Mouse (Mus musculus) embryo, embryonic 11 days (tissue): Measurements from ENCODE around the gene Dis3l.
"Not testable (repeated sequence)": the region's sequence is repeated elsewhere in the genome, so short reads cannot be mapped to it uniquely, and the experiment has no call there.

Experiments
- DNase-seq: peaks from one replicate; pipeline ENCODE4 v3.0.0-alpha.2; 2015

Dis3l gene

DNA sequence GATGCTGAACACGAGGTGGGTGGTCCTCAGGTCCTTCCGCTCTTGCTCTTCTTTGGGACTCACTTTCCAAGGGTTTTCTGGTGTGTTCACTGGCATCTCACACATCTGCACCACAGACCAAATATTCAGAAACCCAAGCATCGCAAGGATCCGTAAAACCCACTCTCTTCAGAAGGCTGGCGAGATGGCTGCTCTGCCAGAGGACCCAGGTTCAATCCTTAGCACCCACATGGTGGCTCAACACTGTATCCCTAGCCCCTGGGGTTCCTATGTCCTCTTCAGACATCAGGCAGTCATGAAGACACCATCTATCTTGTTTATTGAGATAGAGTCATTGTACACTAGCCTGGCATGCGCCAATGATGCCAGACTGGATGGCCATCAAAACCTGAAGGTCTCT lies 26.4 kb downstream of the Dis3l start:
- DNase-seq = no peak

DNA sequence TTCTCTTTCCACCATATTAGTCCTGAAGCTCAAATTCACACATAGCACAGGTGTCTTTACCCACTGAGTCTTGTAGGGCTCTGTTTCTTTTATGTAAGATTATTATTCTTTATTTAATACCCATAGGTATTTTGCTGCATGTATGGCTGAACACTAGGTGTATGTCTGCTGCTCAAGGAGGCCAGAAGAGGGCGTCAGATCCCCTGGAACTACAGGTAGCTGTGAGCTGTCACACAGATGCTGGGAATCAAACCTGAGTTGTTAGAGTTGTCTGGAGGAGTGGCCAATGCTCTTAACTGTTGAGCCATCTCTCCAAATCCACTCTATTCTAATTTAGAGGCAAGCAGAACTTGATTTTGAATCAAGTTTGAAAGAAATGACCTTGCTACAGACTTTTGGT lies 29.0 kb downstream of the Dis3l start:
- no peak for DNase-seq

DNA sequence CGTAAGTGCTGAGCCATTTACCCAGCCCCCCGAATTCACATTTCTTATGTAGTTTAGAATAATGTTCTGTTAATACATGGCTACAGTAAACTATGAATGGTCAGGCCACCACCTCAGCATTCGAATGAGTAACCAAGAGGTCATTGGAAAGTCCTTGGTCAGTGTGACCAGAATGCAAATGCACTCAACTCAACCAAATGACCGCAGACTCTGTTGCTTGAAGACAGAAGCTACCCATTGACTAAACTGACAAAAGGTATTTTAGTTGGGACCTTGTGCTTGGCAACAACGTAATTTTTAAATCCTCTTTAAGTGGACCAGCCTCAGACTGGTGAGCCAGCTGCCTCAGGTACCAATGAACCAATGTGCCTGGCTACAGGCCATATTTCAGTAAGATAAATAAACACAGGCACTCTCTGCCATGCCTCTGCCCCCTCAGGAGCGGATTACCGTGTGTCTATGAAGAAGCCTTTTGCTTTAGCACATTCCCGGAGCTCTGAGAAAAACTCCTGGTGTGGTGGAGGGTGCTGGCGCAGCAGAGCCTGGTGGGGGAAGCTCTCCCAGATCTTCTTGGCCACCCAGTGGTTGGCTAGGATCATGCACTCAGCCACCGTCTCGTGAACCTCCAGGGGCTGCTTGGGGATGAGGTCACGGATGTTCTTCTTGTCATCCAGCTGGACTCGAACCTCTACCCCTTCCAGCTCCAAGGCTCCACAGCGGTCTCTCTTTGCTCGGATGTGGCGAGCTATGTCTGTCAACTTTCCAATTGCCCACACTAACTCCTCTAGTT lies 29.9 kb downstream of the Dis3l start:
- DNase-seq = peak; percentile 23

- DNase-seq = no peak
These were observed 34.4 kb downstream of the Dis3l start for GRCm38 (mm10) chr9:64306476-64307312.

DNA sequence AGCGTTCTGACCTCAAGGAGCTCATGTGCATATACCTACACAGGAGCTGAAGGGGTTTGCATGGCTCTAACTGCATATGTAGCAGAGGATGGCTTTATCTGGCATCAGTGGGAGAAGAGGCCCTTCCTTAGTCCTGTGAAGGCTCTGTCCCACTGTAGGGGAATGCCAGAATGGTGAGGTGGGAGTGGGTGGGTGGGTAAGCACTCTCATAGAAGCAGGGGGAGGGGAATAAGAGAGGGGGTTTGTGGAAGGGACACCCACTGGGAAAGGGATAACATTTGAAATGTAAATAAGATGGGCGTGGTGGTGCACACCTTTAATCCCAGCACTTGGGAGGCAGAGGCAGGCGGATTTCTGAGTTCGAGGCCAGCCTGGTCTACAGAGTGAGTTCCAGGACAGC lies 38.0 kb downstream of the Dis3l start:
- DNase-seq = not testable (repeated sequence)

GRCm38 (mm10) chr9:64282404-64282987 lies 58.6 kb downstream of the Dis3l start:
- DNase-seq = no peak

DNA sequence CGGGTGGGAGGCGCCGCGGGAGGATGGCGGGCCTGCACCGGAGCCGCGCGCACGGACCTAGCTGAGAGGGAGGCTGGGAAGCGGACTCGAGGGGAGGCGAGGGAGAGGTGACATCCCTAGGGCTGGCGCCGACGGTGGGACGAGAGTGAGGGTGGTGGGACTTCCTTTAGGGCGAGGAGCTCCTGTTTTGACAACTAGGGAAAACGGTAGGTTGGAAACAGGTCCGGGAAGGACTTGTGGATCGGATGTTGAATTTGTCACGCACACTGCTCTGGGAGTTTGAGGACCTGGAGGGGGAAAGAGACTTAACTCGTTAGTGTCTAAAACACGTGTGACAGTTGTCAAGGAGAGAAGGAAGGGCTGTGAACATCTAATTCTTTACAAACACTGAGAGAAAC lies 59.3 kb downstream of the Dis3l start:
- no peak for DNase-seq

DNA sequence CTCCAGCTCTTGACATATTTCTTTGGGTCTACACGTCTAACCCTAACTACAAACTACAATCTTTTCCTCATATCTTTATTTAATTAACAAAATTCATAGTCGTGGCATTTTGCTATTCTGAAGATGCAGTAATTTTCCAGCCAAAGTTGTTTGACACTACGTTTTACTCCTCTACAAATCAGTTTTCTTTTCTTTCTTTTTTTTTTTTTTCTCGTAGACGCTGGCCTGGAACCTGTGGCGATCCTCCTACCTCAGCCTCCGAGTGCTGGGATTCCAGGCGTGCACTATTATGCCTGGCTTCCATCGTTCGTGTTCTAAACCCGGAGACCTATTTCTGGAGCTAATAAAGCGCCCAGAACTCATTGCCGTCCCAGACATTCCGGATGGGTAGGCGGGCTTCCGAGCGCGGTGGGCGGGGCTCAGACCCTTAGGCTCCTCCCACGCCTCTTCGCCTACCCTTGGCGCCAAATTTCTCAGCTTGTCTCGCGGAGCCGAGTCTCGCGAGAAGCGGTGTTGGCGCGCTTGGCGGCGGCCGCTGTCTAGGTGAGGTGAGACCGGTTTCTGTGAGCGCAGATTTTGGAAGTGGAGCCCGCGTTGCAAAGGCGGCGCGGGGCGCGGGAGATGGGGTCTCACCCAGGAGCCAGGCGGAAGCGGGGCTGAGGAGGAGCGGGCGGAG lies 59.8 kb downstream of the Dis3l start, which contains the start of gene Tipin:
Gene Tipin (plus strand): TSS at position 477 of the 676 bp plus-strand sequence.
- peak; percentile 99 for DNase-seq

DNA sequence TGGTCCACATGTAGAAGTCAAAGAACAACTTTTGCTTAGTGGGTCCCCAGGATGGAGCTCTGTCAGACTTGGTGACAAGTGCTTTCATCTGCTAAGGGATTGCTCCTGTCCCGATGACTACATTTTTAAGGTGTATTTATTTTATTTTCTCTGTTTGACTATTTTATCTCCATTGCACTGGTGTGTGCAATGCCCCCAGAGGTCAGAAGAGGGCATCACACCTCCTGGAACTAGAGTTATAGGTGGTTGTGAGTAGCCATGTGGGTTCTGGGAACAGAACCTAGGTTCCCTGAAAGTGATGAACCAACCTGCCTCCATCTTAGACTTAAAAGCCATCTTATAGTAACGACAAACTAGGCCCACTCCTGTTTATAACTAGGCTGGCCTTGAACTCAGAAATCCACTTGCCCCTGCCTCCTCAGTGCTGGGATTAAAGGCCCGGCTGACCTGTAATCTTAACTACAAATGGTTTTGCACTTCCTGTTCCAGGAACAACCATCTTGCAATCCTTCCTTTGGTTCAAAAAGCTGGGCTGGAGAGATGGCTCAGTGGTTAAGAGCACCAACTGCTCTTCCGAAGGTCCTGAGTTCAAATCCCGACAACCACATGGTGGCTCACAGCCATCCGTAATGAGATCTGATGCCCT lies 62.3 kb downstream of the Dis3l start:
- no peak for DNase-seq

DNA sequence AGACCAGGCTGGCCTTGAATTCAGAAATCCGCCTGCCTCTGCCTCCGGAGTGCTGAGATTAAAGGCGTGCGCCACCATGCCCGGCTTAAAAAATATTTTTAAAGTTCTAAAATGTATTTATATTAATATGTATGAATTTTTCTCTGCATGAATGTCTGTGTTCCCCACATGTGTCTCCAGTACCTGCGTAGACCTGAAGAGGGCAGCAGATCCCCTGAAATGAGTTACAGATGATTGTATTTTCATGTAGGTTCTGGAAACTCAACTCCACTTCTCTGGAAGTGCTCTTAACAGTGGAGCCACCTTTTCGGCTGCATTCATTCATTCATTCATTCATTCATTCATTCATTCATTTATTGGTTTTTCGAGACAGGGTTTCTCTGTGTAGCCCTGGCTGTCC lies 63.4 kb downstream of the Dis3l start:
- DNase-seq = peak; percentile 70

- no peak for DNase-seq
These were observed 66.2 kb downstream of the Dis3l start for GRCm38 (mm10) chr9:64274919-64275318.

GRCm38 (mm10) chr9:64274291-64274690 lies 66.8 kb downstream of the Dis3l start:
- DNase-seq = no peak

DNA sequence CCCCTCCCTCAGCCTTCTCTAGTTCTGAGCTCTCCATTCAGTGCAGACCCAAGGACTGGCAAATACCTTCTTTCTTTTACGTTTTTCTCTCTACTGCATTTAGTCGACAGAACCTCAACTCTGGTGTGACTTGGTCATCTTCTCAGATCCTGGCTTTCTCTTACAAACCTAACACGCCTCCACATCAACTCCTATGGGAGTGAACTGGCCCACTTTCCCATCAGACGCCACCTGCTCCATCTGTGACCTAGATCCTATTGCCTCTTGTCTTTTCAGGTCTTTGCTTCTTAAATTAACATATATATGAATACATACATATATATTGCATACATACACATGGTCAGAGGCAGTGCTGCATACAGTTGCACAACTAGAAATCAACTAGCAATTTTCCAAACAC lies 67.3 kb downstream of the Dis3l start:
- no peak for DNase-seq

GRCm38 (mm10) chr9:64272611-64273010 lies 68.5 kb downstream of the Dis3l start:
- peak; percentile 48 for DNase-seq

DNA sequence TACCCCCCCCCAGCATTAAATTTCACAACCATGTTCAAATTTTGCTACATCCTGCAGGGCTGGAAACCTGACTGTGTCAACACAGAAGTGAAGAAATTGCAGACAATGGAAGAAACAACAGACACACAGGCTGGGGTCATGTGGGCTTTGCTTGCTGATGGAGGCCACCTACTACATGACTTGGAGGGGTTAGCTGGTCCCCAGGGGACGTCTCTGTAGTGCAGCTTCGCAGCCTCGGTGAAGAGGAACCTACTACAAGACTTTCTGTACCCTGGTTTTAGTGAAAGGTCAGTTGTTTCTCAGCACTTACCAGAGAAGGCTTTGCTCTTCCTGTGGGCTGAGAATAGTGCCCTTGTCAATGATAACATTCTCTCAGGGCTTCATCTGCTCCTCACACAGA lies 69.8 kb downstream of the Dis3l start:
- DNase-seq = no peak

DNA sequence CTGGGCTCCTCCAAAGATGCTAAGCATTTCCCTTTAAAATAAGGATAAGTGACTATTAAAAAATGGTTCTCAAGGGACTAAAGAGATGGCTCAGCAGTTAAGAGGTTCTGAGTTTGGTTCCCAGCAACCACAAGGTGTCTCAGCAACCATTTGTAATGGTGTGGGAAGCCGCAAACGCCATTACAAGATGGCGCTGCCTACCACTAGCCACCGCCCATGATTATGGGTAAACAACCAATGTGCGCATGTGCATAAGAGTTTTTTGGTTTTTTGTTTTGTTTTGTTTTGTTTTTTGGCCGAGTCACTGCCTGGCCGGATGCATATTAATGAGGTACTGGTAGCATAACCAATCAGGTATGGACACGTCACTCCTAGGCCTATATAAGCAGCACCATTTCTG lies 72.3 kb downstream of the Dis3l start:
- DNase-seq = not testable (repeated sequence)

GRCm38 (mm10) chr9:64268196-64268595 lies 72.9 kb downstream of the Dis3l start:
- no peak for DNase-seq

- DNase-seq = no peak
These were observed 73.9 kb downstream of the Dis3l start for GRCm38 (mm10) chr9:64267231-64267630.

GRCm38 (mm10) chr9:64264813-64265212 lies 76.3 kb downstream of the Dis3l start:
- DNase-seq = no peak

DNA sequence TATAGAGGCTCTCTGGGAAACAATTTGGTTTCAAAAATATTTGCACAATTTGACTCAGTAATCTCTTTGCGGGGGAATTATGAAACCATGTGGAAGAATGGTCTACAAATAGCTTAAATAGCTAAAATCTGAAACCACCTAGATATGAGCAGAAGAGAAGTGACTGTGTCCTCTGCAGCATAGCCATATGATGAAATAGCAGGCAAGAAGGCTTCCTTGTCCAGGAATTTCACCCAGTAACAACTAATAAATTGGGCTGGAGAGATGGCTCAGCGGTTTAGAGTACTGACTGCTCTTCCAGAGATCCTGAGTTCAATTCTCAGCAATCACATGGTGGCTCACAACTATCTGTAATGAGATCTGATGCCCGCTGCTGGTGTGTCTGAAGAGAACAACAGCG lies 80.1 kb downstream of the Dis3l start:
- DNase-seq = no peak

GRCm38 (mm10) chr9:64259906-64260305 lies 81.2 kb downstream of the Dis3l start:
- no peak for DNase-seq
